ENCODE assay signal across 11 mouse cellular contexts in genomic region chr1:82089136-82089839, GRCm38 (mm10).
DNase-seq lines count a peak whose midpoint lies in the region; ATAC-seq lines count a peak whose summit lies in the region.
"Had no signal": no experiment of that assay in that cellular context is flagged by ENCODE, and none has a peak within 500 bp of the region (broad histone marks: within the 10 kb centered on the region; RNA-seq: fewer than 3 reads in every experiment).

No protein-coding gene starts in this region.

- no peak overlapping the region for H3K4me3 ChIP-seq in neural tube, embryonic 15.5 days (replicated peaks)
- H3K4me3 ChIP-seq in neural tube, embryonic 12.5 days, result no peak overlapping the region
- H3K4me3 ChIP-seq in embryonic facial prominence, embryonic 10.5 days, result no peak overlapping the region
- H3K4me3 ChIP-seq: erythroblast, embryonic 14.5 days had no signal

- H3K4me2 ChIP-seq in neural tube, embryonic 15.5 days, result no peak overlapping the region
- no peak overlapping the region; the same call in 1 of the 2 replicates for H3K4me2 ChIP-seq in neural tube, embryonic 12.5 days (replicated peaks)
- H3K4me2 ChIP-seq: lung, embryonic 14.5 days had no signal

- peak; percentile 21 for DNase-seq in embryo, embryonic 10 days (ENCODE audit: low spot score)
- DNase-seq in embryo, embryonic 9.5 days (ENCODE audit: extremely low spot score), result no peak
- DNase-seq in neural tube, embryonic 10.5 days (ENCODE audit: extremely low spot score, low spot score), result peak; percentile 26
- DNase-seq in cerebellum, adult 18-20 months, result peak; percentile 1 to 5
- DNase-seq in embryonic facial prominence, embryonic 10.5 days (ENCODE audit: low spot score), result no peak
- DNase-seq: lung, embryonic 14.5 days had no signal

- H3K9me3 ChIP-seq in neural tube, embryonic 15.5 days (replicated peaks), result no peaks in the 10 kb centered on the region
- no peaks in the 10 kb centered on the region for H3K9me3 ChIP-seq in neural tube, embryonic 12.5 days
- H3K9me3 ChIP-seq in embryonic facial prominence, embryonic 10.5 days, result no peaks in the 10 kb centered on the region

- no peak overlapping the region for H3K9ac ChIP-seq in neural tube, embryonic 15.5 days (replicated peaks)
- no peak overlapping the region for H3K9ac ChIP-seq in neural tube, embryonic 12.5 days
- H3K9ac ChIP-seq: lung, embryonic 14.5 days had no signal

- ATAC-seq in neural tube, embryonic 15.5 days (ENCODE audit: low FRiP score), result no peak
- ATAC-seq in neural tube, embryonic 12.5 days (ENCODE audit: low FRiP score, low read depth), result peak; percentile 71; the same call in 1 of the 2 replicates
- ATAC-seq in activated CD4-positive, CD25-positive, alpha-beta regulatory T cell, adult 4 months, result no peak
- ATAC-seq: intestine, postnatal 0 days had no signal

- H3K27me3 ChIP-seq in neural tube, embryonic 15.5 days (replicated peaks), result no peaks in the 10 kb centered on the region
- no peaks in the 10 kb centered on the region for H3K27me3 ChIP-seq in neural tube, embryonic 12.5 days (replicated peaks)
- H3K27me3 ChIP-seq in embryonic facial prominence, embryonic 10.5 days (replicated peaks; ENCODE audit: low read depth, poor library complexity, severe bottlenecking), result no peaks in the 10 kb centered on the region

- WGBS in neural tube, embryonic 15.5 days, result 35% methylated on average over 6 of the region's 6 CpGs
- WGBS in neural tube, embryonic 12.5 days, result 35% methylated on average over 6 of the region's 6 CpGs
- 75% methylated on average over 6 of the region's 6 CpGs for WGBS in embryonic facial prominence, embryonic 10.5 days

- H3K4me1 ChIP-seq in neural tube, embryonic 15.5 days, result 0 out of 2 replicates have a peak, but pooled peaks cover 6% of the 10 kb centered on the region
- peaks cover 7% of the 10 kb centered on the region; the same call in 1 of the 2 replicates for H3K4me1 ChIP-seq in neural tube, embryonic 12.5 days
- no peaks in the 10 kb centered on the region for H3K4me1 ChIP-seq in embryonic facial prominence, embryonic 10.5 days

- no peak overlapping the region for H3K27ac ChIP-seq in neural tube, embryonic 15.5 days (replicated peaks)
- H3K27ac ChIP-seq in neural tube, embryonic 12.5 days, result no peak overlapping the region
- H3K27ac ChIP-seq in embryonic facial prominence, embryonic 10.5 days (replicated peaks), result no peak overlapping the region

- no peaks in the 10 kb centered on the region for H3K36me3 ChIP-seq in neural tube, embryonic 15.5 days
- H3K36me3 ChIP-seq in neural tube, embryonic 12.5 days, result no peaks in the 10 kb centered on the region
- H3K36me3 ChIP-seq in embryonic facial prominence, embryonic 10.5 days (replicated peaks), result no peaks in the 10 kb centered on the region

Comparison
In these comparisons a context has a peak if more than half of its experiments do, and no peak if none do; other contexts are left out.
1. DNase-seq: peak in embryo, embryonic 10 days (single experiment), neural tube, embryonic 10.5 days (single experiment) and cerebellum, adult 18-20 months (2 of 2); none in embryo, embryonic 9.5 days (single experiment) and embryonic facial prominence, embryonic 10.5 days (single experiment).